Mouse (Mus musculus): ENCODE results near the gene Neil1.

GRCm38 (mm10) chr9:57162496-57162895 is 14.4 kb upstream of the Neil1 start:
- TF ChIP-seq POLR2A (IDR thresholded peaks at IDR 0.05; ENCODE audit: control insufficient read depth, extremely low read depth, insufficient read depth, low read length, poor library complexity) (no peak), CTCF (IDR thresholded peaks at IDR 0.05; ENCODE audit: borderline replicate concordance, control insufficient read depth, extremely low read depth, insufficient read depth, low read length, poor library complexity) (no peak)
